Mouse (Mus musculus) myocyte (in vitro differentiated cells): ENCODE measurements around the gene Cdk19.

Experiments used
- MAX ChIP-seq: IDR thresholded peaks from one replicate; pipeline ENCODE4 v1.6.1; 2011; ENCODE audit warnings: low read depth, mild to moderate bottlenecking, control low read depth
- MYOD1 ChIP-seq, 3 experiments: IDR thresholded peaks; one replicate each; pipeline ENCODE4 v1.6.1; 2011; ENCODE audit warnings: control low read depth in 2 of 3, low read depth in 2 of 3, mild to moderate bottlenecking in 2 of 3, moderate library complexity in 1 of 3; ENCODE audit not compliant: insufficient read length in 2 of 3, control insufficient read depth in 1 of 3
- POLR2A ChIP-seq: IDR thresholded peaks from one replicate; pipeline ENCODE4 v1.6.1; 2011; ENCODE audit warnings: low read depth, mild to moderate bottlenecking, control low read depth, moderate library complexity; ENCODE audit not compliant: insufficient read length
- POLR2AphosphoS2 ChIP-seq: IDR thresholded peaks from one replicate; pipeline ENCODE4 v1.6.1; 2011; ENCODE audit warnings: low read depth, control low read depth; ENCODE audit not compliant: insufficient read length
- REST ChIP-seq: IDR thresholded peaks from one replicate; pipeline ENCODE4 v1.6.1; 2011; ENCODE audit warnings: mild to moderate bottlenecking, control low read depth, moderate library complexity; ENCODE audit not compliant: insufficient read depth, insufficient read length
- TCF3 ChIP-seq: IDR thresholded peaks from one replicate; pipeline ENCODE4 v1.6.1; 2011; ENCODE audit warnings: low read depth, control low read depth; ENCODE audit not compliant: insufficient read length
- USF1 ChIP-seq: IDR thresholded peaks from one replicate; pipeline ENCODE4 v1.6.1; 2011; ENCODE audit warnings: low read depth, mild to moderate bottlenecking, control low read depth, moderate library complexity

DNA sequence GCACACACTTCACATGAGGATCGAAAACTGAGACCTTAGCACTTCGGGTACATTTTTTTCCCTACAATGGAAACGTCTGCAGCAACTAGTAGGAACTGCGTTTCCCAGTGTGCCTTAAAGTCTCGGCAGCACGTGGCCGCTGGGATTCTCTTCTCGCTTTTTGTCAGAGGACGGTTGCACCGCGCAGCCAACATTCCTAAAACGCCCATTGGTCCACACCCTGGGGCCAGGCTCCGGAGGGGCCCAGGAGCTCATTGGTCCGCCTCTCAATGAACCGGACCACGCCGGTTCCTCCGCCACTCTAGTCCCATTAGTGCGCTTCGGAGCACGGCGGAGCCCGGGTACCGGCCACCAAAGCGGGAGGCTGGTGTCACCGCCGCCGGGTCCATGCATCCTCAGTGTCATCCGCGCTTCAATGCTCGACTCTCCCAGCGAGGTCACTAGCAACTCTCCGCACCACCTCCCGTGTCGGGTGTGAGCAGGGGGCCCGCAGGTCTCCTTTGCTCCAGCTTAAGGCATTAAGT, 38.7 kb upstream of the Cdk19 start:
- TF ChIP-seq POLR2A (peak; percentile 94), MAX (peak; percentile 95), REST (no peak), TCF3 (no peak), USF1 (peak; percentile 93), MYOD1 (IDR thresholded peaks at IDR 0.05; ENCODE audit: control insufficient read depth in 1 of 3, insufficient read length in 2 of 3, low read depth in 2 of 3) (no peak), POLR2AphosphoS2 (peak; percentile 94)
